Comparison of ENCODE assay signal across 14 mouse cellular contexts in genomic region chr7:83056101-83056935, GRCm38 (mm10).
A peak's percentile ranks its signal among the peaks of the same experiment; 100 is the strongest.
DNase-seq lines count a peak whose midpoint lies in the region; ATAC-seq lines count a peak whose summit lies in the region.
"Had no signal": no experiment of that assay in that cellular context is flagged by ENCODE, and none has a peak within 500 bp of the region (broad histone marks: within the 10 kb centered on the region; RNA-seq: fewer than 3 reads in every experiment).

No protein-coding gene starts in this region.

- no peak overlapping the region for H3K4me3 ChIP-seq in forebrain, embryonic 14.5 days (ENCODE audit: low read depth, low read length)
- no peak overlapping the region for H3K4me3 ChIP-seq in forebrain, embryonic 12.5 days (replicated peaks)
- no peak overlapping the region for H3K4me3 ChIP-seq in liver, embryonic 11.5 days (ENCODE audit: low read depth, low read length)
- H3K4me3 ChIP-seq: layer of hippocampus, adult 2 months; midbrain, embryonic 13.5 days had no signal

- WGBS in forebrain, embryonic 14.5 days = 85% methylated on average over 13 of the region's 13 CpGs
- WGBS in forebrain, embryonic 12.5 days = 94% methylated on average over 13 of the region's 13 CpGs
- 71% methylated on average over 13 of the region's 13 CpGs for WGBS in liver, embryonic 11.5 days

- H3K27me3 ChIP-seq in forebrain, embryonic 14.5 days (replicated peaks; ENCODE audit: control insufficient read depth, insufficient read depth, low read length) = no peaks in the 10 kb centered on the region
- no peaks in the 10 kb centered on the region for H3K27me3 ChIP-seq in forebrain, embryonic 12.5 days
- no peaks in the 10 kb centered on the region for H3K27me3 ChIP-seq in liver, embryonic 11.5 days (replicated peaks; ENCODE audit: control insufficient read depth, insufficient read depth, low read length)
- H3K27me3 ChIP-seq: midbrain, embryonic 13.5 days had no signal

- no peaks in the 10 kb centered on the region for H3K36me3 ChIP-seq in forebrain, embryonic 14.5 days (ENCODE audit: control insufficient read depth, insufficient read depth, low read length)
- H3K36me3 ChIP-seq in forebrain, embryonic 12.5 days (replicated peaks) = no peaks in the 10 kb centered on the region
- H3K36me3 ChIP-seq in liver, embryonic 11.5 days (ENCODE audit: control insufficient read depth, insufficient read depth, low read length) = no peaks in the 10 kb centered on the region
- H3K36me3 ChIP-seq: midbrain, embryonic 13.5 days had no signal

- no peak overlapping the region for H3K4me2 ChIP-seq in forebrain, embryonic 14.5 days (ENCODE audit: low read length)
- no peak overlapping the region for H3K4me2 ChIP-seq in forebrain, embryonic 12.5 days
- H3K4me2 ChIP-seq in liver, embryonic 11.5 days = no peak overlapping the region
- H3K4me2 ChIP-seq: midbrain, embryonic 13.5 days had no signal

- no peaks in the 10 kb centered on the region for H3K9me3 ChIP-seq in forebrain, embryonic 14.5 days (replicated peaks; ENCODE audit: control insufficient read depth, low read length)
- H3K9me3 ChIP-seq in forebrain, embryonic 12.5 days = no peaks in the 10 kb centered on the region
- H3K9me3 ChIP-seq in liver, embryonic 11.5 days (ENCODE audit: control insufficient read depth, low read length) = no peaks in the 10 kb centered on the region
- H3K9me3 ChIP-seq: midbrain, embryonic 13.5 days had no signal

- ATAC-seq in forebrain, embryonic 14.5 days = no peak
- no peak for ATAC-seq in forebrain, embryonic 12.5 days (ENCODE audit: low FRiP score)
- no peak for ATAC-seq in liver, embryonic 11.5 days (replicated peaks; ENCODE audit: low FRiP score)
- no peak for ATAC-seq in inflammation-experienced regulatory T-cells, adult 6 months
- ATAC-seq: CD4-positive, CD25-positive, alpha-beta regulatory T cell, adult 4 months; midbrain, embryonic 13.5 days; Patski had no signal

- peak; percentile 28 for DNase-seq in forebrain, embryonic 14.5 days (ENCODE audit: low spot score)
- peak; percentile 9 for DNase-seq in liver
- DNase-seq in liver, embryonic 11.5 days (ENCODE audit: low spot score) = no peak
- DNase-seq in frontal cortex, postnatal 10 days (ENCODE audit: low spot score in 2 of 2) = peak; percentile 28 to 42
- DNase-seq in right cerebral cortex, postnatal 25 days = peak; percentile 46
- DNase-seq in thymus, postnatal 14 days = no peak
- DNase-seq: cerebellum, postnatal 36 days; kidney, adult 11 months had no signal

- no peaks in the 10 kb centered on the region for H3K4me1 ChIP-seq in forebrain, embryonic 14.5 days (ENCODE audit: control insufficient read depth, insufficient read depth, low read length)
- peaks cover 7% of the 10 kb centered on the region; the same call in 1 of the 2 replicates for H3K4me1 ChIP-seq in forebrain, embryonic 12.5 days
- no peaks in the 10 kb centered on the region for H3K4me1 ChIP-seq in liver, embryonic 11.5 days (replicated peaks; ENCODE audit: control insufficient read depth, insufficient read depth, low read length)

- no peak overlapping the region for H3K27ac ChIP-seq in forebrain, embryonic 14.5 days (ENCODE audit: low read depth, low read length)
- H3K27ac ChIP-seq in forebrain, embryonic 12.5 days = no peak overlapping the region
- no peak overlapping the region for H3K27ac ChIP-seq in liver, embryonic 11.5 days (ENCODE audit: low read depth, low read length)
- H3K27ac ChIP-seq: layer of hippocampus, adult 2 months; midbrain, embryonic 13.5 days had no signal

- no peak overlapping the region for H3K9ac ChIP-seq in forebrain, embryonic 14.5 days (ENCODE audit: low read length)
- H3K9ac ChIP-seq in forebrain, embryonic 12.5 days = no peak overlapping the region
- no peak overlapping the region for H3K9ac ChIP-seq in liver, embryonic 11.5 days (ENCODE audit: low read depth, low read length)
- H3K9ac ChIP-seq: midbrain, embryonic 13.5 days had no signal

Comparison
In these comparisons a context has a peak if more than half of its experiments do, and no peak if none do; other contexts are left out.
1. DNase-seq: peak in forebrain, embryonic 14.5 days (single experiment), liver (single experiment), frontal cortex, postnatal 10 days (2 of 2) and right cerebral cortex, postnatal 25 days (single experiment); none in liver, embryonic 11.5 days (single experiment) and thymus, postnatal 14 days (single experiment).